Mouse (Mus musculus) liver, embryonic 11.5 days (tissue): ENCODE measurements around the gene Ganab. TPM values are rescaled to one million over a fixed set of nuclear protein-coding genes. Genes with fewer than 3 reads are reported as not detected.
"Not testable (repeated sequence)": the region's sequence is repeated elsewhere in the genome, so short reads cannot be mapped to it uniquely, and the experiment has no call there.

Experiments
- ATAC-seq: fragments of 200-750 bp; cut with Nextera tagmentation; replicated peaks from 2 replicates; pipeline ENCODE4 v1.8.0; 2017; ENCODE audit warnings: moderate number of reproducible peaks, mild to moderate bottlenecking, moderate TSS enrichment, moderate library complexity; ENCODE audit not compliant: low FRiP score
- DNase-seq: peaks from one replicate; pipeline ENCODE4 v3.0.0-alpha.2; 2017; ENCODE audit warnings: low spot score
- H3K27ac ChIP-seq: fragments of 300-500 bp; sonication (generic); 2 replicates; pipeline ENCODE4 v1.5.1; 2014; ENCODE audit warnings: mild to moderate bottlenecking, low read depth, low read length, control low read depth
- H3K27me3 ChIP-seq: fragments of 300-500 bp; sonication (generic); replicated peaks from 2 replicates; pipeline ENCODE4 v1.6.1; 2014; ENCODE audit warnings: low read length, mixed read lengths; ENCODE audit not compliant: control insufficient read depth, insufficient read depth
- H3K36me3 ChIP-seq: fragments of 300-500 bp; sonication (generic); 2 replicates; pipeline ENCODE4 v1.6.1; 2014; ENCODE audit warnings: mild to moderate bottlenecking, low read length, moderate library complexity, mixed read lengths; ENCODE audit not compliant: control insufficient read depth, insufficient read depth
- H3K4me1 ChIP-seq: fragments of 300-500 bp; sonication (generic); replicated peaks from 2 replicates; pipeline ENCODE4 v1.6.1; 2014; ENCODE audit warnings: low read length, mixed read lengths; ENCODE audit not compliant: control insufficient read depth, insufficient read depth
- H3K4me2 ChIP-seq: fragments of 300-500 bp; sonication (generic); 2 replicates; pipeline ENCODE4 v1.6.1; 2014; ENCODE audit warnings: mild to moderate bottlenecking, control low read depth, moderate library complexity
- H3K4me3 ChIP-seq: fragments of 300-500 bp; sonication (generic); 2 replicates; pipeline ENCODE4 v1.5.1; 2014; ENCODE audit warnings: low read depth, low read length, control low read depth
- H3K9ac ChIP-seq: fragments of 300-500 bp; sonication (generic); 2 replicates; pipeline ENCODE4 v1.6.1; 2014; ENCODE audit warnings: low read depth, low read length, control low read depth
- H3K9me3 ChIP-seq: fragments of 300-500 bp; sonication (generic); 2 replicates; pipeline ENCODE4 v1.6.1; 2016; ENCODE audit warnings: low read length, inconsistent platforms, mixed read lengths; ENCODE audit not compliant: control insufficient read depth
- WGBS: fragments of 180-500 bp; shearing (Covaris S2); extraction: QIAGEN DNeasy Blood & Tissue Kit; methylation state at CpG from one replicate; pipeline ENCODE4 v1.1.7; 2014; 5-methylcytosine and 5-hydroxymethylcytosine counted together
- polyA plus RNA-seq: library from polyadenylated mRNA; unstranded; fragments of >200 nt; fragmentation: Nextera tagmentation; extraction: Ambion mirVana; gene quantifications from 2 replicates; pipeline ENCODE4 v1.2.1, GENCODE M21; 2014

The Ganab gene
- polyA plus RNA-seq, 1 experiment from 2014 or later: 91.8 TPM

DNA sequence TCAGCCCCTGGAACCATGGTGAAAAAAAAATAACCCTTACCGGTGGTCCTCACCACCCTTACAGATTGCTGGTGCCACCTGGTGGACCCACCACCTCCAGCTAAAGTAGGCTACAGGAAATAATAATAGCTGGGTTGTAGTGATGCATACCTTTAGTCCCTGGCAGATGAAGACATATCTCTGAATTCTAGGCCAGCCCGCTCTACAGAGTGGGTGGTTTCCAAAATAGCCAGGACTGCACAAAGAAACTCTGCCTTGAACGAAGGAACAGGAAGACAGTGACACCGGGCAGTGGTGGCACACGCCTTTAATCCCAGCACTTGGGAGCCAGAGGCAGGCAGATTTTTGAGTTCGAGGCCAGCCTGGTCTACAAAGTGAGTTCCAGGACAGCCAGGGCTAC is 33.6 kb upstream of the Ganab start:
- H3K27ac ChIP-seq: no peak overlapping the region
- 0 out of 2 replicates have a peak, but pooled peaks cover 2% of the 10 kb centered on the region for H3K4me1 ChIP-seq
- H3K4me3 ChIP-seq: no peak overlapping the region
- DNase-seq (no peak), ATAC-seq (no peak)
- 79% methylated on average over 6 of the region's 6 CpGs for WGBS
- no peak overlapping the region for H3K4me2 ChIP-seq
- H3K9me3 ChIP-seq: no peaks in the 10 kb centered on the region
- H3K27me3 ChIP-seq: no peaks in the 10 kb centered on the region
- H3K9ac ChIP-seq: no peak overlapping the region
- H3K36me3 ChIP-seq: no peaks in the 10 kb centered on the region

- not testable (repeated sequence) for H3K4me1 ChIP-seq, ATAC-seq, H3K27me3 ChIP-seq, DNase-seq, H3K9me3 ChIP-seq
- Histone ChIP-seq H3K4me3 (peak overlapping the region; percentile 95), H3K4me2 (peak overlapping the region; percentile 77), H3K9ac (peak overlapping the region; percentile 94; the same call in 1 of the 2 replicates), H3K36me3 (peaks cover 13% of the 10 kb centered on the region), H3K27ac (peak overlapping the region; percentile 67; the same call in 1 of the 2 replicates)
- WGBS: 70% methylated on average over 3 of the region's 3 CpGs
These were observed 27.5 kb upstream of the Ganab start for GRCm38 (mm10) chr19:8870381-8870780.

DNA sequence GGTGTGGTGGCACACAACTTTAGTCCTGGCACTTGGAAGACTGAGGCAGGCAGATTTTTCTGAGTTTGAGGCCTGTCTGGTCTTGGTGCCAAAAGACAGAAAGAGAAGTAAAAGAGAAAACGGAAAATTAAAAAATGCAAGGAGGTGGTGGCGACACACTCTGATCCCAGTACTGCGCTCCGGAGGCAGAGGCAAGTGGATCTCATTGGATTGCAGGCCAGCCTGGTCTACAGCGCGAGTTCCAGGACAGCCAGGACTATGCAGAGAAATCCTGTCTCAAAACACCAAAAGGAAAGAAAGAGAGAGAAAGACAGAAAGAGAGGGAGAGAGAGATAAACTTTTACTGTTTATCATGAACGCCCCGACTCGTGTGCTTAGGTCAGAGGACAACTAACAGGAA is 27.0 kb upstream of the Ganab start:
- H3K27me3 ChIP-seq: no peaks in the 10 kb centered on the region
- H3K9ac ChIP-seq: peak overlapping the region; percentile 94
- peak; percentile 24; the same call in 1 of the 2 replicates for ATAC-seq
- DNase-seq: no peak
- H3K4me2 ChIP-seq: peak overlapping the region; percentile 77
- peak overlapping the region; percentile 67 for H3K27ac ChIP-seq
- H3K9me3 ChIP-seq: no peaks in the 10 kb centered on the region
- H3K4me1 ChIP-seq: peaks cover 9% of the 10 kb centered on the region
- H3K36me3 ChIP-seq: peaks cover 13% of the 10 kb centered on the region
- 30% methylated on average over 9 of the region's 9 CpGs for WGBS
- peak overlapping the region; percentile 95 for H3K4me3 ChIP-seq

- Histone ChIP-seq H3K27me3 (no peaks in the 10 kb centered on the region), H3K4me2 (peak within 1 kb of the TSS; percentile 96), H3K9me3 (no peaks in the 10 kb centered on the region), H3K9ac (peak within 1 kb of the TSS; percentile 94), H3K36me3 (peaks cover 15% of the 10 kb centered on the region), H3K4me1 (peaks cover 9% of the 10 kb centered on the region), H3K4me3 (peak within 1 kb of the TSS; percentile 95), H3K27ac (peak within 1 kb of the TSS; percentile 89)
- 2% methylated on average over 59 of the region's 59 CpGs for WGBS
- DNase-seq (peak; percentile 96), ATAC-seq (peak; percentile 97)
These were observed 26.3 kb upstream of the Ganab start, which contains the start of gene Ubxn1 for GRCm38 (mm10) chr19:8871267-8872186. Gene Ubxn1, plus strand, starts transcription at chr19:8871496.

DNA sequence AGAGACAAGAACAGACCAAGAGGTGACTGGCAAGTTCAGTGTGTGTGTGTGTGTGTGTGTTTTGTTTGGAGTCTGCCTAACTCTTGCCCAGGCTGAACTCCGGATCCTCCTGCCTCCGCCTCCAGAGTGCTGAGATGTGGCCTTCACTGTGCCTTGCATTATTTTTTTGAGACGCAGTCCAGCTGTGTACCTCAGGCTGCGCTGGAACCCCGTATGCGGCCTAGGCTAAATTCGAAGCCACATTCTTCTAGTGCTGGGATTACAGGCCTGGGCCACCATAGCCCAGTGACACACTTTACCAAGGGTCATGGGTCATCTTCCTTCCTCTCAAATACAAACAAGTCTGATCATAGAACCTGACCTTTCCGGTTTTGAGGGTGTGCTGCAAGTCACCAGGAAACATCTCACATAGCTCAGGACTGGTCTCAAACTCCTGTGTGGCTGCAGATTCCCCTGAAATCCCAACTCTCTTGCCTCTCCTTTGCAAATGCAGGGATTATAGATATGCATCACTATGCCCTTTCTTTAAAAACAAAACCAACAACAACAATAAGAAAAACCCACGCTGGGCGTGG is 25.5 kb upstream of the Ganab start:
- Histone ChIP-seq H3K4me3 (peak overlapping the region; percentile 95), H3K9ac (peak overlapping the region; percentile 94), H3K4me2 (peak overlapping the region; percentile 96), H3K27me3 (no peaks in the 10 kb centered on the region), H3K36me3 (peaks cover 20% of the 10 kb centered on the region), H3K27ac (peak overlapping the region; percentile 89; the same call in 1 of the 2 replicates), H3K9me3 (no peaks in the 10 kb centered on the region), H3K4me1 (peaks cover 9% of the 10 kb centered on the region)
- ATAC-seq (no peak), DNase-seq (no peak)
- WGBS: 69% methylated on average over 10 of the region's 10 CpGs

DNA sequence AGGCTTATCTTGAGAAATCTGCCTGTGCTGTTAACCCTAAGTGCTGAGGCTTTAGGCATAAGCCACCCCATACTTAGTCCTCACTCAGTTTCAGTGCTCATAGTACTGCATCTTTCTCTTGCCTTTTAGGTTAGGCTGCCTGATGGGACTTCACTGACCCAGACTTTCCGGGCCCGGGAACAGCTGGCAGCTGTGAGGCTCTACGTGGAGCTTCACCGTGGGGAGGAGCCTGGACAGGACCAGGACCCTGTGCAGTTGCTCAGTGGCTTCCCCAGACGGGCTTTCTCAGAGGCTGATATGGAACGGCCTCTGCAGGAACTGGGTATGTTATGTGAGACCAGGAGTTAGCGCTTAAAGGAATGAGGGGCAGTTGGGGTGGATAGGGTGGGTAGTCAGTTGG is 22.8 kb upstream of the Ganab start:
- H3K36me3 ChIP-seq: peaks cover 25% of the 10 kb centered on the region
- no peaks in the 10 kb centered on the region for H3K9me3 ChIP-seq
- H3K4me1 ChIP-seq: peaks cover 14% of the 10 kb centered on the region
- ATAC-seq: no peak
- DNase-seq: no peak
- H3K27ac ChIP-seq: no peak overlapping the region
- no peak overlapping the region for H3K4me2 ChIP-seq
- WGBS: 87% methylated on average over 7 of the region's 7 CpGs
- H3K9ac ChIP-seq: no peak overlapping the region
- no peaks in the 10 kb centered on the region for H3K27me3 ChIP-seq
- H3K4me3 ChIP-seq: no peak overlapping the region

DNA sequence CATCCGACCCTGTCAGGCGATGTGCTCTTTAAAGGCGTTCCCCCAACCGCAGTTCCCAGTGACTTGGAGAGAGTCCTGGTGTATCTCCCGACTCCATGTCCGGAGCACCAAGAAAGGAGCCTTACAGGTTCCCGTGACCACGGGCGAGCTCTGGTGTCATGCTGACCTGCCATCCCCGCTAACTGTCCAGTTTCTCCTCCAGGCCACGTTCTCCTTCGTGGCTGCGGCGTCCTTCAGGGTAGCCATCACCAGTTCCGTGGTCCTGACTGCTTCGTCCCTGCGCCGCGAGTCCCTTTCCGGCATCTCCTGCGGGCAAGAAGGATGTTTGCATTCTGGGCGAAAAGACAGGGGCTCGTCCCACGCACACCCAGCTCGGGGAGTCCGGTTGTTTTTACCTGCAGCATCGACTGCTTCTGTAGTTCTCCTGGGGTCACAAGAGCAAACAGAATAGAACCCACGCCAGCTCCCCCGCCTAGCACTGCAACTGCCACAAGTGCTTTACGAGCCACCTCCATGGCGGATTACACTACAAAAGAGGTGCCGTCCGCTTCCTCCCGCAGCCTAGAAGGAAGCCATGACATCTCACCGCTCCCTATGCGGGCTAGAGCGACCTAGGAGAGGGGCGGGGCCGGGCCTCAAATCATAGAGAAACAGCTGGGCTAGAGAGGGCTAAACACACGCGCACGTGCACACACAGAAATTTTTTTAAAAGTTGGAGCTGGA is 17.4 kb upstream of the Ganab start, which contains the start of gene Uqcc3:
Gene Uqcc3 (minus strand): TSS at position 613 of the 723 bp plus-strand sequence.
- peaks cover 12% of the 10 kb centered on the region for H3K36me3 ChIP-seq
- H3K9ac ChIP-seq: peak within 1 kb of the TSS; percentile 95
- H3K9me3 ChIP-seq: no peaks in the 10 kb centered on the region
- peaks cover 8% of the 10 kb centered on the region for H3K4me1 ChIP-seq
- WGBS: under 1% methylated on average over 42 of the region's 42 CpGs
- ATAC-seq (peak; percentile 97), DNase-seq (peak; percentile 84)
- peak within 1 kb of the TSS; percentile 79 for H3K27ac ChIP-seq
- no peaks in the 10 kb centered on the region for H3K27me3 ChIP-seq
- peak within 1 kb of the TSS; percentile 92 for H3K4me2 ChIP-seq
- H3K4me3 ChIP-seq: peak within 1 kb of the TSS; percentile 94

- DNase-seq: no peak
- Histone ChIP-seq H3K9ac (peak overlapping the region; percentile 95), H3K4me1 (peaks cover 8% of the 10 kb centered on the region), H3K4me2 (peak overlapping the region; percentile 92), H3K4me3 (peak overlapping the region; percentile 94), H3K27ac (no peak overlapping the region), H3K27me3 (no peaks in the 10 kb centered on the region), H3K36me3 (peaks cover 12% of the 10 kb centered on the region), H3K9me3 (no peaks in the 10 kb centered on the region)
- WGBS: 15% methylated on average over 3 of the region's 3 CpGs
- ATAC-seq: no peak
These were observed 16.9 kb upstream of the Ganab start for GRCm38 (mm10) chr19:8881034-8881392.
